Mouse (Mus musculus) heart, embryonic 16.5 days (tissue): ENCODE results near the gene Rabepk. TPM values are rescaled to one million over a fixed set of nuclear protein-coding genes. Genes with fewer than 3 reads are reported as not detected.
"Not testable (repeated sequence)": the region's sequence is repeated elsewhere in the genome, so short reads cannot be mapped to it uniquely, and the experiment has no call there.

Experiments
- ATAC-seq: fragments of 200-750 bp; cut with Nextera tagmentation; replicated peaks from 2 replicates; pipeline ENCODE4 v1.8.0; 2017; ENCODE audit warnings: moderate number of reproducible peaks; ENCODE audit not compliant: insufficient read depth, low FRiP score; ENCODE audit errors: extremely low read depth
- H3K27ac ChIP-seq: fragments of 300-500 bp; sonication (generic); 2 replicates; pipeline ENCODE4 v1.5.1; 2014; ENCODE audit warnings: mild to moderate bottlenecking, low read length, control low read depth, moderate library complexity
- H3K27me3 ChIP-seq: fragments of 300-500 bp; sonication (generic); 2 replicates; pipeline ENCODE4 v1.6.1; 2014; ENCODE audit warnings: low read length, mixed read lengths; ENCODE audit not compliant: control insufficient read depth, insufficient read depth
- H3K36me3 ChIP-seq: fragments of 300-500 bp; sonication (generic); 2 replicates; pipeline ENCODE4 v1.6.1; 2014; ENCODE audit not compliant: control insufficient read depth, insufficient read depth
- H3K4me1 ChIP-seq: fragments of 300-500 bp; sonication (generic); 2 replicates; pipeline ENCODE4 v1.6.1; 2014; ENCODE audit warnings: low read length, mixed read lengths; ENCODE audit not compliant: control insufficient read depth, insufficient read depth
- H3K4me2 ChIP-seq: fragments of 300-500 bp; sonication (generic); 2 replicates; pipeline ENCODE4 v1.6.1; 2014; ENCODE audit warnings: low read depth, mild to moderate bottlenecking, control low read depth, low read length
- H3K4me3 ChIP-seq: fragments of 300-500 bp; sonication (generic); 2 replicates; pipeline ENCODE4 v1.5.1; 2014; ENCODE audit warnings: mild to moderate bottlenecking, control low read depth, low read length
- H3K9ac ChIP-seq: fragments of 300-500 bp; sonication (generic); 2 replicates; pipeline ENCODE4 v1.6.1; 2014; ENCODE audit warnings: low read length, control low read depth
- H3K9me3 ChIP-seq: fragments of 300-500 bp; sonication (generic); replicated peaks from 2 replicates; pipeline ENCODE4 v1.6.1; 2016; ENCODE audit warnings: low read length; ENCODE audit not compliant: control insufficient read depth
- WGBS: fragments of 180-500 bp; shearing (Covaris S2); extraction: QIAGEN DNeasy Blood & Tissue Kit; methylation state at CpG from one replicate; pipeline ENCODE4 v1.1.7; 2014; 5-methylcytosine and 5-hydroxymethylcytosine counted together
- polyA plus RNA-seq: library from polyadenylated mRNA; unstranded; fragments of >200 nt; fragmentation: Nextera tagmentation; extraction: Ambion mirVana; gene quantifications from 2 replicates; pipeline ENCODE4 v1.2.1, GENCODE M21; 2015

Gene Rabepk
- 26.3 and 26.9 TPM in 2 replicates for polyA plus RNA-seq

- H3K27me3 ChIP-seq, result no peaks in the 10 kb centered on the region
- no peaks in the 10 kb centered on the region for H3K9me3 ChIP-seq
- 2% methylated on average over 44 of the region's 44 CpGs for WGBS
- ATAC-seq, result peak; percentile 75
- H3K36me3 ChIP-seq, result peaks cover 9% of the 10 kb centered on the region
- peak within 1 kb of the TSS; percentile 86 for H3K4me3 ChIP-seq
- peak within 1 kb of the TSS; percentile 94 for H3K4me2 ChIP-seq
- H3K9ac ChIP-seq, result peak within 1 kb of the TSS; percentile 89
- H3K27ac ChIP-seq, result peak within 1 kb of the TSS; percentile 78
- H3K4me1 ChIP-seq, result peaks cover 27% of the 10 kb centered on the region
These were observed at the start of gene Rabepk for GRCm38 (mm10) chr2:34799357-34800256. Gene Rabepk, minus strand, starts transcription at chr2:34799912.

DNA sequence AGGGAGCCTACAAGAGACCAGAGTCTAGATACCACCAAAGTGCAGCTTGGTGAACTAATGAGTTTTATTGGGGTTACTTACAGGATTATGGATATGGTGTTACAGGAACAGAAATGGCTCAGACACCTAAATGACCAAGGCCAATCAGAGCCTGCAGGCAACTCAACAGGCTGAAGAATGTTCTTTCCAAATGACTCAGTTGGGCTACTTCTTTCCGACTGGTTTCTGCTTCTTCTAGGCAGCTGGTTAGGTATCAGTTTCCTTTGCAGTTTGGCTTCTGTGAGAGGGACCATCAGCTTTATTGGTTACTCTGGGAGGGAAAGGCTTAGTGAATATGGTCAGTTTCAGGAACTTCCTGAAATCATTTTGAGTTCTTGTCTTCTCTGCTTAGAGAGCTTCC is 48.0 kb upstream of the Rabepk start:
- no peaks in the 10 kb centered on the region for H3K4me1 ChIP-seq
- no peak overlapping the region for H3K4me3 ChIP-seq
- H3K4me2 ChIP-seq, result no peak overlapping the region
- H3K27ac ChIP-seq, result no peak overlapping the region
- no peaks in the 10 kb centered on the region for H3K9me3 ChIP-seq
- no peaks in the 10 kb centered on the region for H3K27me3 ChIP-seq
- 86% methylated on average over 1 of the region's 1 CpGs for WGBS
- no peak for ATAC-seq
- H3K9ac ChIP-seq, result no peak overlapping the region
- H3K36me3 ChIP-seq, result peaks cover 17% of the 10 kb centered on the region

- Histone ChIP-seq H3K27me3 (no peaks in the 10 kb centered on the region), H3K4me1 (no peaks in the 10 kb centered on the region), H3K4me2 (no peak overlapping the region), H3K36me3 (no peaks in the 10 kb centered on the region), H3K27ac (no peak overlapping the region), H3K9ac (no peak overlapping the region), H3K9me3 (no peaks in the 10 kb centered on the region), H3K4me3 (no peak overlapping the region)
- no peak for ATAC-seq
- WGBS, result 75% methylated on average over 11 of the region's 11 CpGs
These were observed 43.7 kb upstream of the Rabepk start for GRCm38 (mm10) chr2:34843211-34843939.

- no peaks in the 10 kb centered on the region for H3K9me3 ChIP-seq
- H3K27me3 ChIP-seq, result no peaks in the 10 kb centered on the region
- no peak overlapping the region for H3K4me3 ChIP-seq
- H3K4me2 ChIP-seq, result no peak overlapping the region
- H3K36me3 ChIP-seq, result no peaks in the 10 kb centered on the region
- H3K4me1 ChIP-seq, result no peaks in the 10 kb centered on the region
- ATAC-seq, result no peak
- no peak overlapping the region for H3K9ac ChIP-seq
- 91% methylated on average over 8 of the region's 8 CpGs for WGBS
- no peak overlapping the region for H3K27ac ChIP-seq
These were observed 42.0 kb upstream of the Rabepk start for GRCm38 (mm10) chr2:34841706-34842105.

DNA sequence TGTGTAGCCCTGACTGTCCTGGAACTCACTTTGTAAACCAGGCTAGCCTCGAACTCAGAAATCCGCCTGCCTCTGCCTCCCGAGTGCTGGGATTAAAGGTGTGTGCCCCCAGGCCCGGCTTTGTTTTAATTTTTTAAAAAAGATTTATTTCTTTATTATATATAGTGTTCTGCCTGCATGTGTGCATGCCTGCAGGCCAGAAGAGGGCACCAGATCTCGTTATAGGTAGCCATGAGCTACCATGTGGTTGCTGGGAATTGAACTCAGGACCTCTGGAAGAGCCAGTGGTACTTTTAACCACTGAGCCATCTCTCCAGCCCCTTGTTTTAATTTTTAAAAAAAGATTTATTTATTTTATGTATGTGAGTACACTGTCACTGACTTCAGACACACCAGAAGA is 40.4 kb upstream of the Rabepk start:
- WGBS, result 68% methylated on average over 5 of the region's 5 CpGs
- not testable (repeated sequence) for H3K27ac ChIP-seq, H3K4me2 ChIP-seq

DNA sequence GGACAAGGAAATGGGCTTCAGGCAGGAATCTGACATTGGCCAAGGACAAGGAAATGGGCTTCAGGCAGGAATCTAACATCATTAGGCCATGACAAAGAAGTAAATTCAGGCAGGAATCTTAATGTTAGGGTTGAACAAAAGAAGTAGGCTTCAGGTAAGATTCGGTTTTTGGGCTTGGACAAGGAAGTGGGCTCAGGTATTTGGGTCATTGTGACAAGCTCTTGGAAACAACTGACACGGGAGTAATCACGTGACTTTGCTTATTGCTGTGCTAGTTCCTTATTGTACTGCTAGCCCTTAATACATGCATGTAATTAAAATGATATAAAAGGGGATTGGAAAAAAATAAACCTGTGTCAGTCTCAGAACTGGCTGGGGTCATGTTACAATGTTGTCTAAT is 36.0 kb upstream of the Rabepk start:
- Histone ChIP-seq H3K9ac (no peak overlapping the region), H3K4me3 (no peak overlapping the region), H3K4me2 (no peak overlapping the region), H3K27ac (no peak overlapping the region), H3K4me1 (no peaks in the 10 kb centered on the region), H3K36me3 (no peaks in the 10 kb centered on the region), H3K27me3 (0 out of 2 replicates have a peak, but pooled peaks cover 2% of the 10 kb centered on the region), H3K9me3 (peaks cover 3% of the 10 kb centered on the region; the same call in 1 of the 2 replicates)
- ATAC-seq, result no peak
- WGBS, result 68% methylated on average over 3 of the region's 3 CpGs

More for the DNA sequence above, 40.4 kb upstream of the Rabepk start:
- not testable (repeated sequence) for H3K4me1 ChIP-seq, H3K36me3 ChIP-seq, ATAC-seq, H3K9me3 ChIP-seq, H3K4me3 ChIP-seq, H3K27me3 ChIP-seq, H3K9ac ChIP-seq

- 83% methylated on average over 17 of the region's 17 CpGs for WGBS
- H3K36me3 ChIP-seq, result no peaks in the 10 kb centered on the region
- no peak overlapping the region for H3K9ac ChIP-seq
- no peak overlapping the region for H3K27ac ChIP-seq
- no peak for ATAC-seq
- peaks cover 3% of the 10 kb centered on the region; the same call in 1 of the 2 replicates for H3K9me3 ChIP-seq
- no peaks in the 10 kb centered on the region for H3K4me1 ChIP-seq
- 0 out of 2 replicates have a peak, but pooled peaks cover 2% of the 10 kb centered on the region for H3K27me3 ChIP-seq
- no peak overlapping the region for H3K4me2 ChIP-seq
- no peak overlapping the region for H3K4me3 ChIP-seq
These were observed 33.9 kb upstream of the Rabepk start for GRCm38 (mm10) chr2:34833624-34834023.

- not testable (repeated sequence) for H3K4me1 ChIP-seq, H3K27me3 ChIP-seq, H3K9me3 ChIP-seq, H3K4me3 ChIP-seq, H3K9ac ChIP-seq, ATAC-seq, H3K36me3 ChIP-seq, H3K4me2 ChIP-seq, H3K27ac ChIP-seq
- 63% methylated on average over 11 of the region's 11 CpGs for WGBS
These were observed 33.2 kb upstream of the Rabepk start, which contains the start of gene Gm34653 for GRCm38 (mm10) chr2:34832766-34833457. Gene Gm34653, plus strand, starts transcription at chr2:34833007.
